Mouse (Mus musculus) liver, postnatal 0 days (tissue): ENCODE data around the gene Ccnt1.

ENCODE experiments used
- CTCF ChIP-seq: sonication (generic); IDR thresholded peaks from 2 replicates; pipeline ENCODE4 v1.5.1; 2016; ENCODE audit warnings: antibody characterized with exemption, low read depth
- EP300 ChIP-seq: IDR thresholded peaks from 2 replicates; pipeline ENCODE4 v1.6.1; 2016; ENCODE audit warnings: antibody characterized with exemption, low read depth, mild to moderate bottlenecking

GRCm38 (mm10) chr15:98517380-98518355, 53.1 kb downstream of the Ccnt1 start:
- TF ChIP-seq CTCF (peak; percentile 98), EP300 (no peak)
